Mouse (Mus musculus): ENCODE data around the gene Ano3.
"Not testable (repeated sequence)": the region's sequence is repeated elsewhere in the genome, so short reads cannot be mapped to it uniquely, and the experiment has no call there.

Gene Ano3

GRCm38 (mm10) chr2:110950823-110951222 lies at the start of gene Ano3:
Gene Ano3 (minus strand): TSS chr2:110950923.
- not testable (repeated sequence) for DNase-seq (ENCODE audit: low read depth)

GRCm38 (mm10) chr2:110990071-110990470 lies 39.3 kb upstream of the Ano3 start:
- no peak for DNase-seq (ENCODE audit: low read depth)

DNA sequence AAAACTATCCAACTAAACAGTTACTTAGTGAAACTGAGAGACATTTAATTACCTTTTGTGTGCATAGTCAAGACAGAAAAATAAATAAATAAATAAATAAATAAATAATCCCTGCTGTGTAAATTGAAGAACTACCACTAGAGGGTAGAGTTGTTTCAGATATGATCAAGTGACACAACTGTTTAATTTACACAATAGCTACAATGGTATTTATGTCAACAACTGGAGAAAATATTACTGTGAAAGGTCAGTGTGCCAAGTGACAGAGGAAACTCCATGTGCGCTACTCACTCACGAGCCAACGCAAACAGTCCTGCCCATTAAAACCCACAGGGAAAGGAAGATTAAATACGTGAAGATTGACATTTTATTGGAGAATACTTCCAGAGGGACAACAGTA lies 38.8 kb upstream of the Ano3 start:
- DNase-seq (ENCODE audit: low read depth), result peak; percentile 39

DNA sequence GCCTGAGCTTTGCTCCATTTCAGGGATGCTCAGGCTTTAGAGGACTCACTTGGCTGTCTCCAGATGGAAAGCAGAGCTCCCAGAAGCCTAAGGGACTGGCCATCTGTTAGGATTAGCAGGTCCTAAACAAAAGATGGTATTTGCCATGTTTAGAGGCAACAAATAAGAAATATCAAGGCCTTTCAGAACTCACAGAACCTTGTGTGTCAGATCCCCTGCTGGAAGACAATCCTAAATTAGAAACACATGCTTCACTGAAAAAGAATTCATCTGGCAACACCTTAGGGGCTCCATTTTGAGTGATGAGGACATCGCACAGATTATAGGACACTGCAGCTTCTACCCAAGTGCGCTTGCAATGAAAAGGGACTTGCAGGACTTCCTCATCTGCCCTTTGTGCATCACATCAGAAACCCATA lies 35.1 kb upstream of the Ano3 start:
- no peak for DNase-seq (ENCODE audit: low read depth)

DNA sequence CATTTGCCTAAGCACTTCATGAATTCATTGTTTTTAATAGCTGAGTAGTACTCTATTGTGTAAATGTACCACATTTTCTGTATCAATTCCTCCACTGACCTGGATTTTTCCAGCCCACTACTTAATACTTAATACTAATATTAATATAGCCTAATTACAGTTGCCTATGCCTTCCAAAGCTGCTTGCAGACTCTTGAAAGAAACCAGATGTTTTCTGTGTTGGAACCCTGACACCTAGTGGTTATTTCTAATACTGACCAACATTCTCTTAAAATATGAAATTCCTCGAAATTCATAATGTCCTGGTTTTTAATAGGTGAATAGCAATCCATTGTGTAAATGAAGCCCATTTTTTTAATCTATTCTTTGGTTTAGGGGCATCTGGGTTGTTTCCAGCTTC lies 31.0 kb upstream of the Ano3 start:
- peak; percentile 48 for DNase-seq (ENCODE audit: low read depth)

GRCm38 (mm10) chr2:110979610-110980009 lies 28.9 kb upstream of the Ano3 start:
- DNase-seq (ENCODE audit: low read depth), result no peak

DNA sequence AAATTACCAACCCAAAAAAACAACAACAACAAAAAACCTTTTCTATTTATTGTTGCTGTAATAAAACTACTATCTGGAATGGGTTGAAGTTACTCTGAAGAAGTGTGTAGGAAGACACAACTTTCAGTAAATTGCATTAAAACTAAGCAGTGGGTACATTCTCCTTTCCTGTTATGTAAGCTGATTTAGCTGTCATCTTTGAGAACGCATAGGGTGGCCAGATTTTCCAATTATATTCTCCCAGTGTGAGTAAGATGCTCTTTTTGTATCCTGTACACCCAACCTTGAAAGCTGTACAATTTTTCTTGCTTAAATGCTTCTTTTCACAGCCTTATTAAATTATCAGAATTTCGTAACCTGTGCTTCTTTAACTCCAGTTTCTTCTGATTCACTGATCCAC lies 26.1 kb upstream of the Ano3 start:
- no peak for DNase-seq (ENCODE audit: low read depth)

GRCm38 (mm10) chr2:110970158-110970557 lies 19.4 kb upstream of the Ano3 start:
- no peak for DNase-seq (ENCODE audit: low read depth)

- no peak for DNase-seq (ENCODE audit: low read depth)
Measured at GRCm38 (mm10) chr2:110965398-110965797, 14.7 kb upstream of the Ano3 start.

GRCm38 (mm10) chr2:110950432-110950803 lies 305 bp downstream of the Ano3 start:
- DNase-seq (ENCODE audit: low read depth), result no peak

GRCm38 (mm10) chr2:110949679-110950431 lies 868 bp downstream of the Ano3 start:
- DNase-seq (ENCODE audit: low read depth), result no peak

DNA sequence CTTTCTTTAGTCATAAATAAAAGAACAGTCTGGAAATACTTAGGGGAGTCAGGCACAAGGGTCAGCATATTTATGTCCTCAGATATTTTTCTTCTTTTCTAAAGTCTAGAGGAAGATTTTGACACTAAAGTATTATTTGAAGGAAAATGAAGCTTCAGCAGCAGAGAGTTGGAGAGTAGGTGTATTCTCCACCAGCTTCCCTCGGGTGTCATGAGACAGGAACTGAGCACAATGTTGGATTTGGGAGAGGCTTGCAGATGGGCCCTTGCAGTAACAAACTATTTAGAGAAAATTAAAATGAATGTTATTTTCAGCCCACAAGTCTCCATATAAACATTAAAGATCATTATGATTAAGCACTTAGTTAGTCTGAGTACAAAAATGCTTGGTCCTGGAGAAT lies 5.6 kb downstream of the Ano3 start:
- no peak for DNase-seq (ENCODE audit: low read depth)

- DNase-seq (ENCODE audit: low read depth), result no peak
Measured at GRCm38 (mm10) chr2:110935691-110936090, 15.0 kb downstream of the Ano3 start.

DNA sequence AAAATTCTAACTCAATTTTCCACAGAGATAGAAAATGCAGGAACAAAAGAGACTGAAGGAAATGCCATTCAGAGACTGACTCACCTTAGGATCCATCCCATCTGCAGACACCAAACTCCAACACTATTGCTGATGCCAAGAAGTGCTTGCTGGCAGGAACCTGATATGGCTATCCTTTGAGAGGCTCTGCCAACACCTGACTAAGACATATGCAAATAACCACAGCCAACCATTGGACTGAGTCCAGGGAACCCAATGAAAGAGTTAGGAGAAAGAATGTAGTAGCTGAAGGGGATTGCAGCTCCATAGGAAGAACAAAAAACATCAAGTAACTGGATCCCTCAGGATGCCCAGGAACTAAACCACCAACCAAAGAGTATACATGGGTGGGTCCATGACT lies 21.6 kb downstream of the Ano3 start:
- DNase-seq (ENCODE audit: low read depth), result no peak

DNA sequence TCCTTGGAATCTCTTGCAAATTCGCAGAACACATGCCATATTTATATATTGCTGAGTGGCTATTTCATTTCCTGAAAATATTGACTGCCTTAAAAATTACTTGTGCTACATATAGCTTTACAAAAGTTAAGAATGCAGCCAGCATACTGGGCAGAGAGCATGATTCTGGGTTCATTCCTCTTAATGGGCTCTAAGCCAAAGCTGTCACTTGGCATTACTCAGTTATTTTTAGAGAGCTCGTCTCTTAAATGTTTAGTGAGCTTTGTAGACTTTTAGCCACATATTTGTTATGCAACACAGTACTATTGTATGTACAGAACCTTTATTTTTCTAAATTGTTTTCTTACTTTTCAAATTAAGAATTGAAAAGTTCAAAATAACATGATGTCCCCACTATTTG lies 41.2 kb downstream of the Ano3 start:
- no peak for DNase-seq (ENCODE audit: low read depth)

- DNase-seq (ENCODE audit: low read depth), result no peak
Measured at GRCm38 (mm10) chr2:110906473-110906872, 44.2 kb downstream of the Ano3 start.

DNA sequence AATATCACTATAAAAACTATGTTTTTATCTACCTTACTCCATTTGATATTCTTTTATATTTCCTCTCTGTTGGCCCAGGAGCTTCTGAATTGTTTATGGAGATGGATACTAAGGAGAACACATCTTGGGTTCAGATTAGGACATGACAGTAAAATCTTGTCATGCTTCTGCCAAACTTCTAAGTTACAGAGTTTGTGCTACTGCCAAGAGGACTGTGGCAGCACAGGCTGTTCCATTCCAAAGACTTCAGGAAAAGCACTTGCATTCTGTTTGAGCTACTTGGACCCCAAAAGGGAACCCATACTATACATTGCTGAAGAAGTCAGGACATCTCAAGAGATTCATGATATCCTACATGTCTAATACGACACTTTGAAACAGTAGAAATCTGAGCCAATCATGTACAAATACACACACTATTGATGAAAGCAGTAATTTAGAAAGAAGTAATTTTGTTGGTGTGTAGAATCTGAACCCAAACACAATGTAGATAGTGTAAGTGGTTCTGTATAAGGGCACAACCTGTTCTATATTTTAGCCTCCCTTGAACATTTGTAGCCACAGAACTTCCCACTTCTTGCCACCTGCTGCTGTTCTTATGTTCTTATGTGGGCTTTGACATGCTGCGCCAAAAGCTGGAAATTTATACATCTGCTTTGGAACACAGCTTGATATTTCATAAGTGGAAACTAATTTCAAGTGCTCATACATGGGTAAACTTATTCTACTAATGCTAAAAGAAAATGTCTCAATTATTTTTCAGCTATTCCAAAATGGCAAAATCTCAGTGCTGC lies 54.0 kb downstream of the Ano3 start:
- no peak for DNase-seq (ENCODE audit: low read depth)

- DNase-seq (ENCODE audit: low read depth), result no peak
Measured at GRCm38 (mm10) chr2:110871650-110872049, 79.1 kb downstream of the Ano3 start.

GRCm38 (mm10) chr2:110865584-110865983 lies 85.1 kb downstream of the Ano3 start:
- no peak for DNase-seq (ENCODE audit: low read depth)

DNA sequence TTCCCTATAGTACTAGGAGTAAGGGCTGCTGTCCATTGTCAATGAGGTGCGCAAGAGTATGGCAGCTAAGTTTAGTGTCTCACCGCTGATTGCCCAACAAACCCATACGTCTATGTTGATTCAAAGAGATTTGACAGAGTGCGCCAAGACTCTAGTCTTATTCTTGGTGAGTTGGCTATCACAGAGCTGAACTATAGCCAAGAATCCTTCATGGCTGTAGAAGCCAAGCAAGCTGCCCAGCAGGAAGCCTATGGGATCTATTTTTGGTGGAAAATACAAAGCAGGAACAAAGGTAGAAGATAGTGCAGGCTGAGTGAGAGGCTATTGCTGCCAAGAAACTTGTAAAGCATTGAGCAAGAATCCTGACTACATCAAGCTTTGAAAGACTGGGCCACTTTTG lies 87.3 kb downstream of the Ano3 start:
- DNase-seq (ENCODE audit: low read depth), result no peak

- DNase-seq (ENCODE audit: low read depth), result no peak
Measured at GRCm38 (mm10) chr2:110839559-110840243, 111.0 kb downstream of the Ano3 start.

DNA sequence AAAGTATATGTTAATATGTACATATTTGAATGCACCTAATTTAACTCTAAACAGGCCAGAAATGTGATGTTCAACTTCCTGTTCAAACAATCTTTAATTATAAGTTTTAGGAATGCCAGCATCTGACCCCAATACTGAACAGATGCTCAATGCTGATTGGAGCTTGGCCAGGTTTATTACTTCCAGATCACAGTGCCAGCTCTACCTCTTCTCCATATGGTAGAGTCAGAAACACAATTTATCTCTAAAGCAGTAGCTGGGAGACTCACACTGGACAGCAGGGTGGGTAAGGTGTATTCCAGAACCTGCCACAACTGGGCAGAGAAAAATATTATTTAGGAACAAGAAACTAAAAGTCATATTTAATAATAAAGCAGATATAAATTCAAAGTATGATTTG lies 134.5 kb downstream of the Ano3 start:
- no peak for DNase-seq (ENCODE audit: low read depth)

GRCm38 (mm10) chr2:110814964-110815363 lies 135.8 kb downstream of the Ano3 start:
- no peak for DNase-seq (ENCODE audit: low read depth)

All from 416B (cell line).